ENCODE assay signal across 12 mouse cellular contexts in the genomic region with DNA sequence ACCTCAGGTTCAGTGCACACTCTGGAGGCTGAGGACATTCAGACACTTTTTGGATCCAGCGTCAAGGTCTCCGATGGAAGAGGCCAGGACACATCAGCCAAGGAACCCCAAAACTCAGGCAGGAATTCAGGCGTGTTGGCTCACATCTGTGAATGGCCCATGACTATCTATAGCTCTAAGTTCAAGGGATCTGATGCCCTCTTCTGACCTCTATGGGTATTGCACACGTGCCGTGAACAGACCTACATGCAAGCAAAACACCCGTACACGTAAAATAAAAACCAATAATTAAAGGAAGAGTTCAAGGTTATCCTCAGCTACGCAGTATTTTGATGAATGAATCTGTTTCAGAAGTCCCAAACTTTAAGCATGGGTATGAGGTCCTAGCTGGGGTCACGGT. TPM values are rescaled to one million over a fixed set of nuclear protein-coding genes. Genes with fewer than 3 reads are reported as not detected.
DNase-seq lines count a peak whose midpoint lies in the region; ATAC-seq and TF ChIP-seq lines count a peak whose summit lies in the region.
"Had no signal": no experiment of that assay in that cellular context is flagged by ENCODE, and none has a peak within 500 bp of the region (broad histone marks: within the 10 kb centered on the region; RNA-seq: fewer than 3 reads in every experiment).

No protein-coding gene starts in this region.

- no peaks in the 10 kb centered on the region for H3K79me2 ChIP-seq in MEL (ENCODE audit: control insufficient read depth, insufficient read depth, low read length, poor library complexity)

- no peak overlapping the region for H3K4me3 ChIP-seq in MEL (ENCODE audit: control insufficient read depth in 1 of 2, insufficient read depth in 1 of 2, low read depth in 2 of 2, low read length in 2 of 2)
- no peak overlapping the region for H3K4me3 ChIP-seq in lung, postnatal 0 days (ENCODE audit: low read depth, low read length)
- H3K4me3 ChIP-seq: embryonic facial prominence, embryonic 15.5 days; limb, embryonic 13.5 days; neural tube, embryonic 12.5 days; stomach, embryonic 15.5 days had no signal

- H3K9me3 ChIP-seq in MEL (replicated peaks; ENCODE audit: insufficient read depth, low read length): no peaks in the 10 kb centered on the region
- H3K9me3 ChIP-seq in lung, postnatal 0 days (ENCODE audit: low read length): no peaks in the 10 kb centered on the region
- H3K9me3 ChIP-seq: embryonic facial prominence, embryonic 15.5 days; limb, embryonic 13.5 days; neural tube, embryonic 12.5 days; stomach, embryonic 15.5 days had no signal

- no peak overlapping the region for H3K4me2 ChIP-seq in lung, postnatal 0 days (replicated peaks; ENCODE audit: low read depth, low read length)
- H3K4me2 ChIP-seq: embryonic facial prominence, embryonic 15.5 days; limb, embryonic 13.5 days; neural tube, embryonic 12.5 days; stomach, embryonic 15.5 days had no signal

- TF ChIP-seq POLR2A in MEL (IDR thresholded peaks at IDR 0.05; ENCODE audit: control insufficient read depth in 1 of 2, insufficient read depth in 1 of 2, low read depth in 1 of 2, low read length in 2 of 2, poor library complexity in 1 of 2): no peak

- peak; percentile 41 for TF ChIP-seq RAD21 in MEL (IDR thresholded peaks at IDR 0.05; ENCODE audit: low read depth, low read length)

- H3K27me3 ChIP-seq in MEL (ENCODE audit: control insufficient read depth in 1 of 2, insufficient read depth in 2 of 2, low read length in 2 of 2): no peaks in the 10 kb centered on the region
- H3K27me3 ChIP-seq in lung, postnatal 0 days (replicated peaks; ENCODE audit: insufficient read depth, low read length): no peaks in the 10 kb centered on the region
- H3K27me3 ChIP-seq: embryonic facial prominence, embryonic 15.5 days; limb, embryonic 13.5 days; neural tube, embryonic 12.5 days; stomach, embryonic 15.5 days had no signal

- DNase-seq in heart, postnatal 4 days: peak; percentile 42
- no peak for DNase-seq in heart, adult 8-10 months (ENCODE audit: low spot score)
- DNase-seq in 3T3-L1 (ENCODE audit: low read depth, low spot score) (peak; percentile 74), MEL (ENCODE audit: low read depth, low spot score) (peak; percentile 68)
- no peak for DNase-seq in lung, postnatal 0 days (ENCODE audit: low spot score)
- no peak for DNase-seq in right cerebral cortex, adult 2 months (ENCODE audit: low spot score in 2 of 2)
- no peak for DNase-seq in urinary bladder, postnatal 14 days (ENCODE audit: low spot score)
- no peak for DNase-seq in cerebellum, adult 11 months

- 83% methylated on average over 9 of the region's 9 CpGs for WGBS in lung, postnatal 0 days

- no peak for TF ChIP-seq EP300 in MEL (IDR thresholded peaks at IDR 0.05; ENCODE audit: low read depth in 1 of 2, low read length in 2 of 2)
- no peak for TF ChIP-seq EP300 in lung, postnatal 0 days (IDR thresholded peaks at IDR 0.05)

- H3K27ac ChIP-seq in MEL (ENCODE audit: control insufficient read depth, low read depth, low read length): no peak overlapping the region
- no peak overlapping the region for H3K27ac ChIP-seq in lung, postnatal 0 days (ENCODE audit: low read length)
- H3K27ac ChIP-seq: embryonic facial prominence, embryonic 15.5 days; limb, embryonic 13.5 days; neural tube, embryonic 12.5 days; stomach, embryonic 15.5 days had no signal

- H3K36me3 ChIP-seq in MEL (ENCODE audit: control insufficient read depth in 1 of 2, insufficient read depth in 2 of 2, low read length in 2 of 2): no peaks in the 10 kb centered on the region
- 0 out of 2 replicates have a peak, but pooled peaks cover 9% of the 10 kb centered on the region for H3K36me3 ChIP-seq in lung, postnatal 0 days (ENCODE audit: insufficient read depth, low read length)
- H3K36me3 ChIP-seq: neural tube, embryonic 12.5 days had no signal

- H3K9ac ChIP-seq in MEL (ENCODE audit: control insufficient read depth, low read depth, low read length, poor library complexity, severe bottlenecking): no peak overlapping the region
- H3K9ac ChIP-seq in lung, postnatal 0 days (replicated peaks; ENCODE audit: low read depth): no peak overlapping the region
- H3K9ac ChIP-seq: embryonic facial prominence, embryonic 15.5 days; limb, embryonic 13.5 days; neural tube, embryonic 12.5 days; stomach, embryonic 15.5 days had no signal

- TF ChIP-seq CTCF in MEL (IDR thresholded peaks at IDR 0.05 in 2 of 3, conservative IDR thresholded peaks at IDR 0.05 in 1 of 3; ENCODE audit: control insufficient read depth in 1 of 3, insufficient read depth in 1 of 3, low read depth in 2 of 3, low read length in 3 of 3, poor library complexity in 1 of 3, severe bottlenecking in 1 of 3): peak; percentile 40 to 70 (median 59); a peak in 5 of 6 replicates
- TF ChIP-seq CTCF in lung, postnatal 0 days (IDR thresholded peaks at IDR 0.05): peak; percentile 63

- no peaks in the 10 kb centered on the region for H3K4me1 ChIP-seq in MEL (ENCODE audit: control insufficient read depth in 1 of 2, insufficient read depth in 2 of 2, low read length in 2 of 2)
- H3K4me1 ChIP-seq in lung, postnatal 0 days (ENCODE audit: insufficient read depth, low read depth, low read length): no peaks in the 10 kb centered on the region
- H3K4me1 ChIP-seq: embryonic facial prominence, embryonic 15.5 days; neural tube, embryonic 12.5 days; stomach, embryonic 15.5 days had no signal

- ATAC-seq in lung, postnatal 0 days: no peak

TF ChIP-seq in MEL, 35 proteins besides CTCF, POLR2A, EP300 and RAD21:
- TF ChIP-seq ZC3H11A (IDR thresholded peaks at IDR 0.05; ENCODE audit: low read depth, low read length) (0 out of 2 replicates have a peak, but pooled peaks have one; percentile 16), SMC3 (IDR thresholded peaks at IDR 0.05; ENCODE audit: low read depth, low read length) (peak; percentile 44), ZNF384 (IDR thresholded peaks at IDR 0.05; ENCODE audit: low read depth, low read length) (no peak), BHLHE40 (IDR thresholded peaks at IDR 0.05; ENCODE audit: borderline replicate concordance, low read depth, low read length) (no peak)

RNA-seq across cellular contexts. Expression of a gene that starts 27.0 kb away (rescaled TPM):
- total RNA-seq in heart, postnatal 4 days (2021): 100 to 1,000 TPM; 256 to 274 TPM
- total RNA-seq in heart, adult 8-10 months (2022): 100 to 1,000 TPM; 333 to 355 (median 345) TPM
- total RNA-seq in MEL (2012; rRNA removed): 270 and 329 TPM in 2 replicates
- 100 to 1,000 TPM in 1 of 2 experiments, not detected in 1; 176 TPM for polyA plus RNA-seq in MEL (2012; ENCODE audit: insufficient read depth in 1 of 2, insufficient read length in 2 of 2, low read depth in 1 of 2, low replicate concordance in 2 of 2, missing spikeins in 1 of 2)
- polyA plus RNA-seq in lung, postnatal 0 days (2015; fragmentation: Nextera tagmentation; extraction: Ambion mirVana): 155 and 176 TPM in 2 replicates

RNA-seq across cellular contexts. Expression of a gene that starts 49.6 kb away (rescaled TPM):
- 1 to 10 TPM; 7.5 to 8.2 TPM for total RNA-seq in heart, postnatal 4 days (2021)
- 1 to 10 TPM; 5.0 to 8.7 (median 6.8) TPM for total RNA-seq in heart, adult 8-10 months (2022)
- total RNA-seq in MEL (2012; rRNA removed): 7.3 and 9.7 TPM in 2 replicates
- polyA plus RNA-seq in MEL (2012; ENCODE audit: insufficient read depth in 1 of 2, insufficient read length in 2 of 2, low read depth in 1 of 2, low replicate concordance in 2 of 2, missing spikeins in 1 of 2): 10 to 100 TPM in 1 of 2 experiments, not detected in 1; 11.4 TPM
- 3.6 and 3.9 TPM in 2 replicates for polyA plus RNA-seq in lung, postnatal 0 days (2015; fragmentation: Nextera tagmentation; extraction: Ambion mirVana)

Comparison
In these comparisons a context has a peak if more than half of its experiments do, and no peak if none do; other contexts are left out.
1. DNase-seq: peak in heart, postnatal 4 days (single experiment), 3T3-L1 (single experiment) and MEL (single experiment); none in heart, adult 8-10 months (single experiment), lung, postnatal 0 days (single experiment), right cerebral cortex, adult 2 months (0 of 2), urinary bladder, postnatal 14 days (single experiment) and cerebellum, adult 11 months (single experiment).